ENCODE assay signal across 9 mouse cellular contexts in genomic region chr14:31195968-31196367, GRCm38 (mm10). TPM values are rescaled to one million over a fixed set of nuclear protein-coding genes. Genes with fewer than 3 reads are reported as not detected.
A peak's percentile ranks its signal among the peaks of the same experiment; 100 is the strongest.
DNase-seq lines count a peak whose midpoint lies in the region; ATAC-seq lines count a peak whose summit lies in the region.
"Had no signal": no experiment of that assay in that cellular context is flagged by ENCODE, and none has a peak within 500 bp of the region (broad histone marks: within the 10 kb centered on the region; RNA-seq: fewer than 3 reads in every experiment).

No protein-coding gene starts in this region.

- H3K9me3 ChIP-seq in hindbrain, embryonic 16.5 days (ENCODE audit: control insufficient read depth, low read length) = no peaks in the 10 kb centered on the region
- no peaks in the 10 kb centered on the region for H3K9me3 ChIP-seq in hindbrain, embryonic 12.5 days (replicated peaks)
- no peaks in the 10 kb centered on the region for H3K9me3 ChIP-seq in liver, embryonic 15.5 days (replicated peaks)
- H3K9me3 ChIP-seq: embryonic facial prominence, embryonic 13.5 days had no signal

- H3K9ac ChIP-seq in hindbrain, embryonic 16.5 days (ENCODE audit: low read depth, low read length) = no peak overlapping the region
- H3K9ac ChIP-seq in hindbrain, embryonic 12.5 days = no peak overlapping the region
- no peak overlapping the region for H3K9ac ChIP-seq in liver, embryonic 15.5 days
- H3K9ac ChIP-seq: embryonic facial prominence, embryonic 13.5 days had no signal

- peak; percentile 41; the same call in 1 of the 2 replicates for ATAC-seq in hindbrain, embryonic 16.5 days
- no peak for ATAC-seq in hindbrain, embryonic 12.5 days (ENCODE audit: low FRiP score)
- no peak for ATAC-seq in liver, embryonic 15.5 days (ENCODE audit: insufficient read depth)

- peaks cover 8% of the 10 kb centered on the region; the same call in 1 of the 2 replicates for H3K4me1 ChIP-seq in hindbrain, embryonic 16.5 days (ENCODE audit: control insufficient read depth, insufficient read depth, low read depth, low read length)
- H3K4me1 ChIP-seq in hindbrain, embryonic 12.5 days = peaks cover 9% of the 10 kb centered on the region
- H3K4me1 ChIP-seq in liver, embryonic 15.5 days (replicated peaks) = peaks cover 41% of the 10 kb centered on the region

- no peaks in the 10 kb centered on the region for H3K27me3 ChIP-seq in hindbrain, embryonic 16.5 days (replicated peaks; ENCODE audit: control insufficient read depth, insufficient read depth, low read length)
- H3K27me3 ChIP-seq in hindbrain, embryonic 12.5 days = no peaks in the 10 kb centered on the region
- H3K27me3 ChIP-seq in liver, embryonic 15.5 days = no peaks in the 10 kb centered on the region
- H3K27me3 ChIP-seq: embryonic facial prominence, embryonic 13.5 days had no signal

- DNase-seq in ES-CJ7 (ENCODE audit: low read depth, low spot score) = peak; percentile 43
- peak; percentile 57 to 63 for DNase-seq in cerebellum, postnatal 36 days
- no peak for DNase-seq in right cerebral cortex, adult 2 months (ENCODE audit: low spot score in 2 of 2)
- no peak for DNase-seq in urinary bladder, postnatal 14 days (ENCODE audit: low spot score)
- no peak for DNase-seq in frontal cortex, postnatal 36 days (ENCODE audit: low spot score in 2 of 2)

- H3K4me3 ChIP-seq in hindbrain, embryonic 16.5 days (ENCODE audit: low read length) = no peak overlapping the region
- no peak overlapping the region for H3K4me3 ChIP-seq in hindbrain, embryonic 12.5 days
- H3K4me3 ChIP-seq in liver, embryonic 15.5 days (replicated peaks) = no peak overlapping the region
- H3K4me3 ChIP-seq: embryonic facial prominence, embryonic 13.5 days had no signal

- H3K4me2 ChIP-seq in hindbrain, embryonic 16.5 days (ENCODE audit: low read length) = no peak overlapping the region
- H3K4me2 ChIP-seq in hindbrain, embryonic 12.5 days (replicated peaks) = no peak overlapping the region
- no peak overlapping the region for H3K4me2 ChIP-seq in liver, embryonic 15.5 days
- H3K4me2 ChIP-seq: embryonic facial prominence, embryonic 13.5 days had no signal

- H3K36me3 ChIP-seq in hindbrain, embryonic 16.5 days (ENCODE audit: control insufficient read depth, insufficient read depth, low read length) = peaks cover 45% of the 10 kb centered on the region
- peaks cover 80% of the 10 kb centered on the region for H3K36me3 ChIP-seq in hindbrain, embryonic 12.5 days
- peaks cover 75% of the 10 kb centered on the region for H3K36me3 ChIP-seq in liver, embryonic 15.5 days (replicated peaks)

- no peak overlapping the region for H3K27ac ChIP-seq in hindbrain, embryonic 16.5 days (ENCODE audit: low read depth, low read length)
- H3K27ac ChIP-seq in hindbrain, embryonic 12.5 days = no peak overlapping the region
- peak overlapping the region; percentile 36; the same call in 1 of the 2 replicates for H3K27ac ChIP-seq in liver, embryonic 15.5 days (replicated peaks)
- H3K27ac ChIP-seq: embryonic facial prominence, embryonic 13.5 days had no signal

RNA-seq across cellular contexts. Expression of gene Tnnc1, which starts 12.1 kb away (rescaled TPM):
- 2.3 and 15.0 TPM in 2 replicates for polyA plus RNA-seq in hindbrain, embryonic 16.5 days (2015; fragmentation: Nextera tagmentation; extraction: Ambion mirVana)
- 10.5 and 49.9 TPM in 2 replicates for polyA plus RNA-seq in hindbrain, embryonic 12.5 days (2016; fragmentation: Nextera tagmentation; extraction: Ambion mirVana)
- polyA plus RNA-seq in liver, embryonic 15.5 days (2015; fragmentation: Nextera tagmentation; extraction: Ambion mirVana) = 66.4 and 66.7 TPM in 2 replicates

RNA-seq across cellular contexts. Expression of gene Nisch, which starts 20.8 kb away (rescaled TPM):
- 304 and 382 TPM in 2 replicates for polyA plus RNA-seq in hindbrain, embryonic 16.5 days (2015; fragmentation: Nextera tagmentation; extraction: Ambion mirVana)
- 464 and 474 TPM in 2 replicates for polyA plus RNA-seq in hindbrain, embryonic 12.5 days (2016; fragmentation: Nextera tagmentation; extraction: Ambion mirVana)
- 92.3 and 115 TPM in 2 replicates for polyA plus RNA-seq in liver, embryonic 15.5 days (2015; fragmentation: Nextera tagmentation; extraction: Ambion mirVana)

RNA-seq across cellular contexts. Expression of gene Sema3g, which starts 21.7 kb away (rescaled TPM):
- 0.61 and 0.66 TPM in 2 replicates for polyA plus RNA-seq in hindbrain, embryonic 16.5 days (2015; fragmentation: Nextera tagmentation; extraction: Ambion mirVana)
- 0.79 and 1.2 TPM in 2 replicates for polyA plus RNA-seq in hindbrain, embryonic 12.5 days (2016; fragmentation: Nextera tagmentation; extraction: Ambion mirVana)
- polyA plus RNA-seq in liver, embryonic 15.5 days (2015; fragmentation: Nextera tagmentation; extraction: Ambion mirVana) = 0.03 and 0.08 TPM in 2 replicates

RNA-seq across cellular contexts. Expression of gene Stab1, which starts 27.5 kb away (rescaled TPM):
- polyA plus RNA-seq in hindbrain, embryonic 16.5 days (2015; fragmentation: Nextera tagmentation; extraction: Ambion mirVana) = 13.5 and 17.5 TPM in 2 replicates
- 29.7 and 33.9 TPM in 2 replicates for polyA plus RNA-seq in hindbrain, embryonic 12.5 days (2016; fragmentation: Nextera tagmentation; extraction: Ambion mirVana)
- 22.0 and 27.4 TPM in 2 replicates for polyA plus RNA-seq in liver, embryonic 15.5 days (2015; fragmentation: Nextera tagmentation; extraction: Ambion mirVana)

RNA-seq across cellular contexts. Expression of gene Phf7, which starts 55.1 kb away (rescaled TPM):
- polyA plus RNA-seq in hindbrain, embryonic 16.5 days (2015; fragmentation: Nextera tagmentation; extraction: Ambion mirVana) = 7.8 and 9.8 TPM in 2 replicates
- polyA plus RNA-seq in hindbrain, embryonic 12.5 days (2016; fragmentation: Nextera tagmentation; extraction: Ambion mirVana) = 12.4 TPM in 2 replicates
- 5.6 and 6.3 TPM in 2 replicates for polyA plus RNA-seq in liver, embryonic 15.5 days (2015; fragmentation: Nextera tagmentation; extraction: Ambion mirVana)

Comparison
In these comparisons a context has a peak if more than half of its experiments do, and no peak if none do; other contexts are left out.
1. DNase-seq: peak in ES-CJ7 (single experiment) and cerebellum, postnatal 36 days (2 of 2); none in right cerebral cortex, adult 2 months (0 of 2), urinary bladder, postnatal 14 days (single experiment) and frontal cortex, postnatal 36 days (0 of 2).